ENCODE assay signal across 10 mouse cellular contexts in genomic region chr7:143367366-143368266, GRCm38 (mm10).
DNase-seq lines count a peak whose midpoint lies in the region; ATAC-seq and TF ChIP-seq lines count a peak whose summit lies in the region.
"Had no signal": no experiment of that assay in that cellular context is flagged by ENCODE, and none has a peak within 500 bp of the region (broad histone marks: within the 10 kb centered on the region; RNA-seq: fewer than 3 reads in every experiment).

No protein-coding gene starts in this region.

- TF ChIP-seq POLR2A in CH12.LX (IDR thresholded peaks at IDR 0.05; ENCODE audit: low read depth, low read length), result no peak

- 50% methylated on average over 20 of the region's 20 CpGs for WGBS in heart, embryonic 11.5 days (ENCODE audit: insufficient replicate concordance)
- WGBS in forebrain, postnatal 0 days, result 35% methylated on average over 20 of the region's 20 CpGs
- 29% methylated on average over 20 of the region's 20 CpGs for WGBS in lung, embryonic 15.5 days

- no peak overlapping the region for H3K4me3 ChIP-seq in heart, embryonic 11.5 days (ENCODE audit: low read depth, low read length)
- H3K4me3 ChIP-seq in CH12.LX (replicated peaks in 1 of 3; ENCODE audit: low read depth in 2 of 3, low read length in 2 of 3, poor library complexity in 1 of 3), result peak overlapping the region in 1 of 3 experiments; percentile 13
- H3K4me3 ChIP-seq in forebrain, postnatal 0 days (ENCODE audit: low read depth, low read length), result no peak overlapping the region
- H3K4me3 ChIP-seq in lung, embryonic 15.5 days, result no peak overlapping the region
- H3K4me3 ChIP-seq: hindbrain, embryonic 15.5 days had no signal

- H3K9ac ChIP-seq in heart, embryonic 11.5 days (ENCODE audit: low read depth, low read length), result no peak overlapping the region
- peak overlapping the region; percentile 17; the same call in 1 of the 2 replicates for H3K9ac ChIP-seq in CH12.LX (ENCODE audit: insufficient read depth, low read depth)
- no peak overlapping the region for H3K9ac ChIP-seq in forebrain, postnatal 0 days
- no peak overlapping the region for H3K9ac ChIP-seq in lung, embryonic 15.5 days
- H3K9ac ChIP-seq: hindbrain, embryonic 15.5 days had no signal

- no peaks in the 10 kb centered on the region for H3K27me3 ChIP-seq in heart, embryonic 11.5 days (ENCODE audit: control insufficient read depth, insufficient read depth, low read length)
- H3K27me3 ChIP-seq in CH12.LX (replicated peaks), result peaks cover 45% of the 10 kb centered on the region
- peaks cover 54% of the 10 kb centered on the region for H3K27me3 ChIP-seq in forebrain, postnatal 0 days (ENCODE audit: insufficient read depth, low read length)
- H3K27me3 ChIP-seq in lung, embryonic 15.5 days, result no peaks in the 10 kb centered on the region
- H3K27me3 ChIP-seq: hindbrain, embryonic 15.5 days had no signal

- TF ChIP-seq CTCF in CH12.LX (conservative IDR thresholded peaks at IDR 0.05 in 1 of 2, IDR thresholded peaks at IDR 0.05 in 1 of 2; ENCODE audit: low read depth in 2 of 2, low read length in 2 of 2), result no peak
- TF ChIP-seq CTCF in forebrain, postnatal 0 days (IDR thresholded peaks at IDR 0.05; ENCODE audit: low read depth), result no peak

- no peak for DNase-seq in heart, adult 11 months
- peak; percentile 10 for DNase-seq in CH12.LX (ENCODE audit: extremely low read depth)
- DNase-seq in forebrain, postnatal 0 days, result peak; percentile 2
- no peak for DNase-seq in c-Kit-positive CD71-positive TER-119-positive erythroid progenitor cells, embryonic 14.5 days (ENCODE audit: low spot score)
- no peak for DNase-seq in layer of hippocampus, adult 9-11 months
- DNase-seq in spleen, postnatal 10 days (ENCODE audit: low spot score in 2 of 2), result no peak
- DNase-seq: embryo, embryonic 11 days had no signal

- TF ChIP-seq EP300 in CH12.LX (IDR thresholded peaks at IDR 0.05; ENCODE audit: low read length), result no peak

- in situ Hi-C loops in CH12.LX (cut with MboI; ENCODE audit: low pct_ligation_motif_present, low pct_unique_long_range_greater_than_20kb, low sequenced_read_pairs), result no loop called here

- no peak for ATAC-seq in heart, embryonic 11.5 days (replicated peaks; ENCODE audit: insufficient number of reproducible peaks, low FRiP score, low TSS enrichment)
- no peak for ATAC-seq in forebrain, postnatal 0 days
- no peak for ATAC-seq in lung, embryonic 15.5 days (ENCODE audit: borderline replicate concordance, extremely low read depth, low FRiP score, low TSS enrichment)

- H3K27ac ChIP-seq in heart, embryonic 11.5 days (ENCODE audit: low read depth, low read length), result peak overlapping the region; percentile 30; the same call in 1 of the 2 replicates
- no peak overlapping the region for H3K27ac ChIP-seq in CH12.LX (ENCODE audit: insufficient read depth, low read depth)
- H3K27ac ChIP-seq in forebrain, postnatal 0 days (ENCODE audit: low read depth, low read length), result no peak overlapping the region
- no peak overlapping the region for H3K27ac ChIP-seq in lung, embryonic 15.5 days
- H3K27ac ChIP-seq: hindbrain, embryonic 15.5 days had no signal

- peaks cover 54% of the 10 kb centered on the region for H3K4me1 ChIP-seq in heart, embryonic 11.5 days (ENCODE audit: control insufficient read depth, insufficient read depth, low read length)
- no peaks in the 10 kb centered on the region; a peak in 1 of 4 replicates for H3K4me1 ChIP-seq in CH12.LX (ENCODE audit: control insufficient read depth in 1 of 2, insufficient read depth in 2 of 2)
- no peaks in the 10 kb centered on the region for H3K4me1 ChIP-seq in forebrain, postnatal 0 days (ENCODE audit: insufficient read depth)
- peaks cover 44% of the 10 kb centered on the region for H3K4me1 ChIP-seq in lung, embryonic 15.5 days

- no peaks in the 10 kb centered on the region for H3K79me2 ChIP-seq in CH12.LX (replicated peaks; ENCODE audit: control insufficient read depth, extremely low read depth, insufficient read depth, poor library complexity, severe bottlenecking)

- H3K36me3 ChIP-seq in heart, embryonic 11.5 days (ENCODE audit: control insufficient read depth, insufficient read depth, low read length), result no peaks in the 10 kb centered on the region
- H3K36me3 ChIP-seq in CH12.LX (replicated peaks in 1 of 2; ENCODE audit: control insufficient read depth in 1 of 2, insufficient read depth in 1 of 2, low read length in 1 of 2), result no peaks in the 10 kb centered on the region
- H3K36me3 ChIP-seq in forebrain, postnatal 0 days (ENCODE audit: insufficient read depth), result no peaks in the 10 kb centered on the region
- no peaks in the 10 kb centered on the region for H3K36me3 ChIP-seq in lung, embryonic 15.5 days
- H3K36me3 ChIP-seq: hindbrain, embryonic 15.5 days had no signal

- no peak for TF ChIP-seq RAD21 in CH12.LX (IDR thresholded peaks at IDR 0.05; ENCODE audit: low read depth, low read length)

- no peak overlapping the region for H3K4me2 ChIP-seq in heart, embryonic 11.5 days
- peak overlapping the region; percentile 80 for H3K4me2 ChIP-seq in CH12.LX (ENCODE audit: insufficient read depth, low read depth, poor library complexity, severe bottlenecking)
- no peak overlapping the region for H3K4me2 ChIP-seq in forebrain, postnatal 0 days (ENCODE audit: low read depth)
- H3K4me2 ChIP-seq in lung, embryonic 15.5 days, result peak overlapping the region; percentile 48
- H3K4me2 ChIP-seq: hindbrain, embryonic 15.5 days had no signal

- dilution Hi-C loops in CH12.LX (cut with MboI; ENCODE audit: extremely low pct_ligation_motif_present, extremely low pct_unique_long_range_greater_than_20kb, low sequenced_read_pairs), result no loop called here

- no peaks in the 10 kb centered on the region for H3K9me3 ChIP-seq in heart, embryonic 11.5 days (replicated peaks; ENCODE audit: control insufficient read depth, low read length)
- no peaks in the 10 kb centered on the region for H3K9me3 ChIP-seq in CH12.LX (replicated peaks; ENCODE audit: low read length)
- no peaks in the 10 kb centered on the region for H3K9me3 ChIP-seq in forebrain, postnatal 0 days (ENCODE audit: low read length)
- no peaks in the 10 kb centered on the region for H3K9me3 ChIP-seq in lung, embryonic 15.5 days
- H3K9me3 ChIP-seq: hindbrain, embryonic 15.5 days had no signal

TF ChIP-seq in CH12.LX, 34 proteins besides CTCF, POLR2A, EP300 and RAD21:
- 0 out of 2 replicates have a peak, but pooled peaks have one; percentile 7 for TF ChIP-seq MEF2A (IDR thresholded peaks at IDR 0.05; ENCODE audit: borderline replicate concordance, low read depth, low read length)
- TF ChIP-seq ZNF384 (IDR thresholded peaks at IDR 0.05; ENCODE audit: low read depth, low read length), result peak; percentile 64
- TF ChIP-seq MXI1 (IDR thresholded peaks at IDR 0.05; ENCODE audit: low read depth, low read length), result no peak

Comparison
In these comparisons a context has a peak if more than half of its experiments do, and no peak if none do; other contexts are left out.
1. H3K4me2 ChIP-seq: peak in CH12.LX (single experiment) and lung, embryonic 15.5 days (single experiment); none in heart, embryonic 11.5 days (single experiment) and forebrain, postnatal 0 days (single experiment).
2. DNase-seq: peak in CH12.LX (single experiment) and forebrain, postnatal 0 days (single experiment); none in heart, adult 11 months (single experiment), c-Kit-positive CD71-positive TER-119-positive erythroid progenitor cells, embryonic 14.5 days (single experiment), layer of hippocampus, adult 9-11 months (single experiment) and spleen, postnatal 10 days (0 of 2).